Mouse (Mus musculus): ENCODE measurements around the gene 1700034J05Rik.

- TF ChIP-seq CTCF (IDR thresholded peaks at IDR 0.05; ENCODE audit: borderline replicate concordance, insufficient read depth, low read length) (no peak), POLR2A (IDR thresholded peaks at IDR 0.05; ENCODE audit: low read depth, low read length) (no peak)
Measured at GRCm38 (mm10) chr6:146970811-146971210, 16.6 kb upstream of the 1700034J05Rik start.
